Comparison of ENCODE assay signal across 19 mouse cellular contexts in the genomic region with DNA sequence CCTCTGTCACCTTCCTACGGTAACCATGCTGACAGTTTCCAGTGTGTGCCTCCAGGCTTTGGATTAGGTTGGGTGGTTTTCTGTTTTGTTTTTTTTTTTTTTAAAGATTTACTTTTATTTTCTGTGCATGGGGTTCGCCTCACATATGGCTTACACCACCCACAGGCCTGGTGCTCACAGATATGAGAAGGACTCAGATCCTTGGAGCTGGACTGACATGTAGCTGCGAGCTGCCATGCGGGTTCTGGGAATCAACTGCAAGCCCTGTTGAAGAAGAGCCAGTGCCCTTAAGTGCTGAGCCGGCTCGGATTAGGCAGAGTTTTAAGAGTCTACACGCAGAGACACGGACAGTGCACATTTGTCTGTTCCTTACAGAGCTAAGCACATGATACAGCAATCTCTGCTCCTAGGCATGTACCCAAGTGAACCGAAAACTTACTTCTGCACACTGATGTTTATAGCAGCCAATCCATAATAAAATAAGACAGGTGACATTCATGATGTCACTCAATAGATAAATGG. TPM values are rescaled to one million over a fixed set of nuclear protein-coding genes. Genes with fewer than 3 reads are reported as not detected.
DNase-seq lines count a peak whose midpoint lies in the region; ATAC-seq and TF ChIP-seq lines count a peak whose summit lies in the region.
"Had no signal": no experiment of that assay in that cellular context is flagged by ENCODE, and none has a peak within 500 bp of the region (broad histone marks: within the 10 kb centered on the region; RNA-seq: fewer than 3 reads in every experiment).

No protein-coding gene starts in this region.

- no peaks in the 10 kb centered on the region for H3K27me3 ChIP-seq in liver, embryonic 13.5 days
- H3K27me3 ChIP-seq: embryonic facial prominence, embryonic 12.5 days; limb, embryonic 13.5 days; lung, embryonic 15.5 days; midbrain, embryonic 12.5 days; neural tube, embryonic 12.5 days had no signal

- peaks cover 2% of the 10 kb centered on the region for H3K36me3 ChIP-seq in liver, embryonic 13.5 days
- H3K36me3 ChIP-seq: embryonic facial prominence, embryonic 12.5 days; limb, embryonic 13.5 days; neural tube, embryonic 12.5 days had no signal

- peak overlapping the region; percentile 80 for H3K27ac ChIP-seq in layer of hippocampus, adult 2 months
- H3K27ac ChIP-seq in liver, embryonic 13.5 days: no peak overlapping the region
- H3K27ac ChIP-seq: embryonic facial prominence, embryonic 12.5 days; limb, embryonic 13.5 days; lung, embryonic 15.5 days; macrophage; midbrain, embryonic 12.5 days; neural tube, embryonic 12.5 days had no signal

- H3K4me2 ChIP-seq in liver, embryonic 13.5 days: no peak overlapping the region
- H3K4me2 ChIP-seq: embryonic facial prominence, embryonic 12.5 days; limb, embryonic 13.5 days; lung, embryonic 15.5 days; midbrain, embryonic 12.5 days; neural tube, embryonic 12.5 days had no signal

- H3K9me3 ChIP-seq in liver, embryonic 13.5 days (replicated peaks): no peaks in the 10 kb centered on the region
- H3K9me3 ChIP-seq: embryonic facial prominence, embryonic 12.5 days; limb, embryonic 13.5 days; lung, embryonic 15.5 days; midbrain, embryonic 12.5 days; neural tube, embryonic 12.5 days had no signal

- DNase-seq in layer of hippocampus, adult 2 months (ENCODE audit: low spot score in 2 of 2): no peak
- no peak for DNase-seq in layer of hippocampus, adult 11-12 months (ENCODE audit: low spot score)
- peak; percentile 43 for DNase-seq in right cerebral cortex, adult 18-20 months
- DNase-seq in right cerebral cortex, postnatal 14 days: no peak
- peak; percentile 53 for DNase-seq in liver, embryonic 13.5 days
- DNase-seq in adrenal gland, postnatal 36 days: no peak
- no peak for DNase-seq in kidney, adult 8-10 months
- DNase-seq: adrenal gland, adult 2 months; cerebellum, adult 9-11 months; kidney, adult 18-20 months; kidney, postnatal 25 days; thymus, postnatal 4 days had no signal

- no peak overlapping the region for H3K4me3 ChIP-seq in layer of hippocampus, adult 2 months
- no peak overlapping the region for H3K4me3 ChIP-seq in liver, embryonic 13.5 days (replicated peaks)
- H3K4me3 ChIP-seq: embryonic facial prominence, embryonic 12.5 days; limb, embryonic 13.5 days; lung, embryonic 15.5 days; midbrain, embryonic 12.5 days; neural tube, embryonic 12.5 days had no signal

- no peak overlapping the region for H3K9ac ChIP-seq in liver, embryonic 13.5 days
- H3K9ac ChIP-seq: embryonic facial prominence, embryonic 12.5 days; limb, embryonic 13.5 days; lung, embryonic 15.5 days; midbrain, embryonic 12.5 days; neural tube, embryonic 12.5 days had no signal

- peaks cover 45% of the 10 kb centered on the region for H3K4me1 ChIP-seq in liver, embryonic 13.5 days (replicated peaks)

- WGBS in liver, embryonic 13.5 days (ENCODE audit: insufficient replicate concordance): 78% methylated on average over 9 of the region's 9 CpGs

- no peak for TF ChIP-seq CTCF in layer of hippocampus, adult 2 months (conservative IDR thresholded peaks at IDR 0.05)

- peak; percentile 66; the same call in 1 of the 2 replicates for ATAC-seq in liver, embryonic 13.5 days (ENCODE audit: low read depth)
- ATAC-seq: forebrain, embryonic 16.5 days had no signal

RNA-seq across cellular contexts. Expression of a gene that starts 14.5 kb away (rescaled TPM):
- 100 to 1,000 TPM; 195 TPM for total RNA-seq in layer of hippocampus, adult 2 months (2021)
- 1.4 and 1.5 TPM in 2 replicates for polyA plus RNA-seq in liver, embryonic 13.5 days (2015; fragmentation: Nextera tagmentation; extraction: Ambion mirVana)
- 1 to 10 TPM; 4.1 to 5.1 TPM for total RNA-seq in adrenal gland, postnatal 36 days (2021)

RNA-seq across cellular contexts. Expression of a gene that starts 15.1 kb away (rescaled TPM):
- total RNA-seq in layer of hippocampus, adult 2 months (2021): 10 to 100 TPM; 44.2 to 47.7 TPM
- 20.7 and 25.4 TPM in 2 replicates for polyA plus RNA-seq in liver, embryonic 13.5 days (2015; fragmentation: Nextera tagmentation; extraction: Ambion mirVana)
- total RNA-seq in adrenal gland, postnatal 36 days (2021): 10 to 100 TPM; 31.4 to 34.5 TPM

Comparison
In these comparisons a context has a peak if more than half of its experiments do, and no peak if none do; other contexts are left out.
1. DNase-seq: peak in right cerebral cortex, adult 18-20 months (single experiment) and liver, embryonic 13.5 days (single experiment); none in layer of hippocampus, adult 2 months (0 of 2), layer of hippocampus, adult 11-12 months (single experiment), right cerebral cortex, postnatal 14 days (single experiment), adrenal gland, postnatal 36 days (0 of 2) and kidney, adult 8-10 months (0 of 2).
2. RNA of a gene that starts 14.5 kb away (total RNA-seq): 195 TPM in layer of hippocampus, adult 2 months; 4.1 to 5.1 TPM in adrenal gland, postnatal 36 days; every median in the first group is over 10 times any median in the second.